Mouse (Mus musculus) lung, postnatal 14 days (tissue): ENCODE results near the gene Lhx3.

Source experiments
- DNase-seq: peaks from one replicate; pipeline ENCODE4 v3.0.0; 2021

Lhx3 gene

DNA sequence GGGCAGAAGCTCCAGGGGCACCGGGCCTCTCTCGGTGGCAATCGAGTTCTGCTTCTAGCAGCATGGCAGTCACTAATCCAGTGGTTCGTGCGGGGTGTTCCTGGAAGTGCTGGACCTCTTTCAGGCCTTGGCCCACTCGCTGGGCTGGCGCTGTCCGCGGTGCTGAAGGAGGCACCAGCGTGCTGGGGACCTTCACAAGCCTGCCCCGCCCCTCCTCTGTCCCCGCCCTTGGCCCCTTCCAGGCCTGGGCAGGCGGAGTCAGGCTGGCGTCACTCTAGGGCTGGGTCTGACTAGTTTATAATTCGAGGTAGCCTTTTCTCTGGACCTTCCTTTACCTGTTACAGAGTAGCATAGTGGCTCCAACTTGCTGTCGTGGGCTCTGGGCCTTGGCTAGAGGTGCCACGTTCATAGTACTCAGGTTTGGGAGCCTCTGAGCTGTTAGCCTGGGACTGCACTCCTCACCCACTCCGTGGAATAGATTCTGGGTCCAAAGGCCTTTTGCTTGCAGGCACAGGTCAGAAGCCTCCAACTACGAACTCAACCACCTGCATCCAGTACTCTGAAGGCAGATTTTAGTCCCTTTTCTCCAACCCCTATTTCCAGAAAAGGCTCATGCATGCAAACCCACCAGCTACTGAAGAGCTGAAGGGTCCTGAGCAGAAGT, at the start of gene Lhx3:
TSS of gene Lhx3 (minus strand) at position 164 of the 664 bp plus-strand sequence.
- DNase-seq, result peak; percentile 93

DNA sequence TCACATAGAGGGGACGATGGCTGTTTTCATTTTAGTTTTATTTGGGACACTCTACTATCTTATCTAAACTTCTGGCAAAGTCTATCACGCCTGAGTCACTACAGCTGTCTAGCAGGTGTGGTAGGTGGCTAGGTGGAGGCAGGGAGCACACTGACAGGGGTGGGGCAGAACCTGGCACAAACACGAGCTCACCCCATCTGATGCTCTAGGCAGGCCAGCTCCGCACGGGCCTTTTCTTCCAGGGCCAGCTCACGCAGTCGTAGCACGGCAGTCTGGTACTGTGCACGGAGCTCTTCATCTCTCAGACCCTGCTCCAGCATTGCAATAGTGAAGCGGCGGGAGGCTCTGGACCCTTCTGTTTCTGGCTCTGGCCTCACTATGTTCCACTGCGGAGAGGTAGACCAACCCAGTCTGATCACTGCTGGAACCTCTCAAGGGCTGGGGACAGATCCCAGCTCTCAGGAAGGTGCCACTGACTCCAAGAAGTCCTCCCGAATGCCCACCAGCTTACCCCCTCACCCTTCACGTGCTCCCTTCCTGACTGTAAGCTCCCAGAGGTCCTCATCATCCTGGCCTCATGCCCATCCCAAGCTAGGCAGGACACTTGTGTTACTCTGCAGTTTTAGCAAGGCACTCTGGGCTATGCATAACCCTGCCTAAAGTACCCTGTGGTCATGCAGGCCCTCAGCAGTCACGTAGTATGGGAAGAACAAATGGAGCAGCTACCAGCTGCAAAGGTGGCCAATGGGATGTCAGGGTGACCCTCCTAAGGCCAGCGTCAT, 49.4 kb upstream of the Lhx3 start:
- DNase-seq, result no peak

DNA sequence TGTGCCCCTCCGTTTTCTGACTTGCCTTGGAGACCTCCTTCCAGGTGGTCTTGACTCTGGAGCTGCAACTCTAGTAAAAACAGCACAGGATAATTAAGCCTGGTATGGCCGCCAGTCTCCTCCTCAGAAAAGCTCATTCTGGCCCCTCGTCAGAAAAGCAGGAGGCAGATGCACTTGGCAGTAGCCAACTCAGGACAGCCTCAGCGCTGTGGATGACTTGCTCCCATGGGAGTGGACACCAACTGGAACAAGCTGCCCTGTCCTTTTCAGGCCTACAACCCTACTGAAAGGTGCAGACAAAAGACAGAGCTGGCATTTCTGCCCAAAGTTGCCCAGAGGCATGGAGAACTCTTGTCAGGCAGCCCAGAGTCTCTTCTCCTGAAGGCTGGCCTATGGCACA, 46.7 kb upstream of the Lhx3 start:
- no peak for DNase-seq

GRCm38 (mm10) chr2:26252514-26253206, 44.6 kb upstream of the Lhx3 start:
- no peak for DNase-seq

DNA sequence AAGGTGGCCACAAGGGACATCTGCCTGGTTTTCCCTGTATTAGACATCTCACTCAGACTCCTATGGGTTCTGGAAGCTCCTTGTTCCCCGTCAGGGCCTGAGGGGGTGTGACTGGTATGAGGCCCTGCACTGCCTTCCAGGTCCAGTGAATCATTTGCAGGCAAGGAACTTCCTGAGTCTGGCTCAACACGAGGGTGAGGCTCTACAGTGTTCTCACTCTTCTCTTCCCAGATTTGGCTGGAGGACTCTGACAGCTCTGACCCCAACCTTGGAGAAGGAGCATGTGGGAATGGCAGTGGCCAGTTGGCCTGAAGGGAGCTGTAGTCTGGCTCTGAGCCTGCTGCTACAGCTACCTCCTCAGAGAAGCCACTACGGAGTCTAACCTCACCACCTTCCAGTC, 39.4 kb upstream of the Lhx3 start:
- DNase-seq, result peak; percentile 6

DNA sequence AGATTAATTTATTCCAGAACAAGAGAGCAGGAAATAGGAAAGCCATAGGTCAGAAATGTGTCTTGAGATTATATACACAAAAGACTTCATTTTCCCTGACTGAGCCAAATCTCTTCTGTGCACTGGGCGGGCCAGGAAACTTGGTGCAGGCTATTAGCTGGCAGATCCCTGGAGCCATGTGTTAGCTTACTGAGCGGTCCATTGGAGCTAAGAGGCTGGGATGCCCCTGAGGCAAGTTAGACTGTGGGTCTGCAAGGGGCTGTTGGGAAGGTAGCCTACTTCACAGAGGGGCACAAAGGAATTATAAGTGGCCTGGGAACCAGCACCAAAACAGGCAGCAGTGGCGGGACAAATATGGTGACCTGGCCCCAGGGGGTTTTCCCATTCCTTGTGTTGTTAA, 32.8 kb upstream of the Lhx3 start:
- DNase-seq, result no peak

DNA sequence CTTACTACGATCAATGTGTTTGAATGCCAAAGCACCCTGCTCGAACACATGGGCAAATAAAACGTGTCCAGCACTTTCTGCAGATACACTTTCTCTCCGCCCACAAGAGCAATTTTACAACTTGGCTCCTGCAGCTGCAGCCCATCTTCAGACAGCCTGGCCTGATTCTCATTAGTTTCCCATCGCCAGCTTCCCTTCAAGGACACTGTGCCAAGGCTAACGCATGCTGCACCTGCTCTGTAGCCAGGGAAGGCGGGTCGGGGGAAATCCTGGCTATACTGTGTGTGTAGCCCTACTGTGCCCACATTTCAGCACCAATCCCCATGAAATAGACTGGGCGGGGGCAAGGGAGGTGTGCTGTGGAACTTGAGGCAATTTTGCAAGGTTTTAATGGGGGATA, 32.2 kb upstream of the Lhx3 start:
- DNase-seq, result peak; percentile 40

- DNase-seq, result peak; percentile 93
Measured at GRCm38 (mm10) chr2:26237290-26237782, 29.2 kb upstream of the Lhx3 start, which contains the start of gene Qsox2. Qsox2 (minus strand) TSS chr2:26237525.

GRCm38 (mm10) chr2:26236681-26237289, 28.7 kb upstream of the Lhx3 start:
- DNase-seq, result no peak

DNA sequence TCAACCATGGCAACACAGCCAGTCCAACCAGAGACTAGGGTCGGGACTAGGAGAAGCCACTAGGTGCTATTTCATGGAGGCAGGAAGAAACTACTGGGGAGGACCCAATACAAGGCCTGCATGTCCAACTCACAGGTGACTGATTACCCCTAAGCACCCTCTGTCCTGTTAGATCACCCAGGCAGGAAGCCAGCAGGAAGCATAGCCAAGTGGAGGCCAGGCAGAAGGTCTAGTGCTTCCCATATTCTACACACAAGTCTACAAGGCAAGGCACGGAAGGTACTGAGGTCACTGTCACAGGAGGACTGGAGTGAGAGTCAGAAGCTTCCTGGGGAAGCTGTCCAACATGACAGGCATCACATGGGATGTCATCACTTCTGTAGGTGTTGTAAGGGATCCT, 26.7 kb upstream of the Lhx3 start:
- no peak for DNase-seq

- DNase-seq, result no peak
Measured at GRCm38 (mm10) chr2:26234253-26234652, 26.2 kb upstream of the Lhx3 start.

GRCm38 (mm10) chr2:26231366-26231765, 23.3 kb upstream of the Lhx3 start:
- DNase-seq, result no peak

DNA sequence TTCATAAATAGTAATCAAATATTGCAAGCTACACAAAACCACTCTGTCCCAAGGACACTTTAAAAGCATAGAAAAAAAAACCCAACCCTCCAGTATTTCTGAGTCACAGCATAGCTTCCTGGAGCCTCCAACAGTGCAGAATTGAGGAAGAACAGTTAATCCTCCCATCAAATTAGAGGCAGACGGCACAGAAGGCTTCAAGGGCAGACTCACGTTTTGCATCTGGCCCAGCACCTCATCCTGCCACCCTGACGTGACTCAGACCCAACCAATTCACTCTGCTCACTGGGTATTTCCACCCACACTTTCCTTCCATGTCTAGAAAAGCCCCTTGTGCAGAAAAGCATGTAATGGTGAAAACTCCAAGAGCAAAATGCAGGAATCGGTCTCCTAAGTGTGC, 22.2 kb upstream of the Lhx3 start:
- no peak for DNase-seq

GRCm38 (mm10) chr2:26227788-26228187, 19.7 kb upstream of the Lhx3 start:
- DNase-seq, result peak; percentile 30

- no peak for DNase-seq
Measured at GRCm38 (mm10) chr2:26225242-26225641, 17.2 kb upstream of the Lhx3 start.

DNA sequence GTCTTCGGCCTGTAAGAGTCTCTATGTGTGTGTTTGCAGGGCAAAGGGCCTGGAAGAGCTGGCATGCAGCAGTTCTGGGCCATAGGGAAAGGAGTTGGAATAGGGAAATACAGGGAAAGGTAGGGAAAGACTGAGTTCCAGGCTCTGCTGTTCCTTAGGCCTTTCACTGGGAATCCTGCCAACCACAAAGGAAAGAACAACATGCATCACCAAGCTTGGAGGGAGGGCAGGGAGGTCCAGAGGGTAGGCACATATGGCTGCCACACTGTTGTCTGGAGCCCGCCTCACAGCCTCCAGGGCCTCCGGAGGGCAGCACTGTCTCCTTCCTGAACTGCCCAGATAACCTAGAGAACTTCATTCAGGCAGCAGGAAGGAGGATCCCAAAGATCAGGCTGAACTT, 15.9 kb upstream of the Lhx3 start:
- DNase-seq, result no peak

DNA sequence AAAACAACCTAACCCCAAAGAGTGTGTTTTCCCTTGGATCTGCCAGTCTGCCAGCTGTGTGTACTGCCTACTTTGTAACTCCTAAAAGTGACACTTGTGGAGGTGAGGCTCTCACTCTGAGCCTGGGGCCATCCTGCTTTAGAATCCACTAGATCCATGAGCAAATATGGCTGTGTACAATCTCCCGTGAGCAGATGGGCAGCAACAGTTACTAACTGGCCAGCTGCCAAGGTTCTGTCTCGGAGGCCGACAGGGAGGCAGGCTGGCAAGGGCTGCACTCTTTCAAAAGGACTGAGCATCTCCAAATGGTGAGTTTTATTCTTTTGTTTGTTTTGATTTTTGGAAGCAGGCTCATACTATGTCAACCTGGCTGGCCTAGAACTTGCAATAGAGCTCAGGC, 6.4 kb upstream of the Lhx3 start:
- DNase-seq, result no peak

DNA sequence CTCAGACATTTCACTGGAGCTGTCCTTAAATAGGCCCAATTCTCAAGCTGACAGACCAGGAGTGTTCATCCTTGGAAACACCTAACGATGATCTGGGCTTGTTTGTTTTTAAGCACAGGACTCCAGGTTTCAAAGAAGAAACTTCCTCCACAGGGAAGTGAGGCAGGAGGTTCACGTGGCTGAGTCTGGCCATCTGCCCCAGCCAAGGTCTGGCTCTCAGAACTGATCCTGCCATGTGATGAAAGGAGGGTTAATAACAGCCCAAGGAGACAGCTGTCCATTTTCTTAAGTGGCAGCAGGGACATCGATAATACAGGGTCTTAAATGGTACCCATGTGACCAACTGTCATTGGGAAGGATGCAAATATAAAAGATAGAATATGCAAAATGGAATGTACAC, 1.5 kb upstream of the Lhx3 start:
- DNase-seq, result no peak

DNA sequence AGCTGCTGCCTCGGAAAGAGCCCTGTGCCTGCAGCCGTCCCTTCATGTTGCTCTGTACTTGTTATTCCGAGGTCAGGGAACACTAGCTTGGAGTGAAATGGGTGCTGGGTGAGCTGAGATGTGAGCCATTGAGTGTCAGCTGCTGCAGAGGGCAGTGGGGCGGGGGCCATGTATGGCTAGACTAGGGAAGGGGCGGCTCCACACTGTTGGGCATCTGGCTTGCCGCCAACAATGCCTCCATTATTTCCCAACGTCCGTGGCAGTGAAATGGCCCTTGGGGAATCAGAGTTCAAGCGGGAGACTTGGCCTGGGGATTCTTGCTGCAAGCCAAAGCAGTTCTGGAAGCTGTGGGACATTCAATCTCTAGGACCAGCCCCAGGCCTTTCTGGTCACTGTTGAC, 530 bp downstream of the Lhx3 start:
- no peak for DNase-seq

GRCm38 (mm10) chr2:26205761-26206160, 2.3 kb downstream of the Lhx3 start:
- DNase-seq, result no peak

GRCm38 (mm10) chr2:26205126-26205525, 3.0 kb downstream of the Lhx3 start:
- peak; percentile 33 for DNase-seq

DNA sequence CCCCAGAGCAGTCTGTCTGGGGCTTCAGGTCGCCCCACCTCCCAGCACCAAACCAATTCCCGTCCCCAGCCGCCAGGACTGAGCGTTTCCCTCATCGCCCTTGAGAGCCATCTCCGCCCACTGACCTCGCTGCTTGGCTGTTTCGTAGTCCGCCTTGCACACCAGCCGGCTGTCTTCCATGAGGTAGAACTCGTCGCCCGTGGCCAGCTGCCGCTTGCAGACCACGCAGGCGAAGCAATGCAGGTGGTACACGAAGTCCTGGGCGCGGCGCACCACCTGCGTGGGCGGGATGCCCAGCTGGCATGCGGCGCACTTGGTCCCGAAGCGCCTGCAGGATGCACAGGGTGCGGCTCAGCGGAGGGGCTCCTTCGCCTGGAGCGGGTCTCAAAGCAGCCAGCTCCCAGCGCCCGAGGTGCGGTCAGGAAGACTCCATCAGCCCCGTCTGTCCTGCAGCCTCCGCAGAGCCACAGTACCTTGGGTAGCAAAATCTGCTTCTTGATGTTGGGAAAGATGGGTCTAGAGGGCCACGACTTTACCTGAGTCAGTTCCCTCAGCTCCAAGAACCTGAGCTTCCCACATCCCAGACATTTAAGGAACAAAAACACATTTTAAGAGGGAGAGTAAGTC, 5.1 kb downstream of the Lhx3 start:
- no peak for DNase-seq
